Mouse (Mus musculus) ES-Bruce4 (cell line): ENCODE data around the gene 1700008O03Rik.

Experiments
- CTCF ChIP-seq: IDR thresholded peaks from one replicate; pipeline ENCODE4 v1.8.1; 2011; ENCODE audit warnings: low read depth, low read length
- EP300 ChIP-seq: IDR thresholded peaks from 2 replicates; pipeline ENCODE4 v1.6.1; 2011; ENCODE audit warnings: low read depth, low read length; ENCODE audit not compliant: insufficient read depth
- POLR2A ChIP-seq: IDR thresholded peaks from one replicate; pipeline ENCODE4 v1.8.1; 2011; ENCODE audit warnings: low read length; ENCODE audit not compliant: insufficient read depth

GRCm38 (mm10) chr7:44353601-44354340 lies 31.8 kb downstream of the 1700008O03Rik start:
- TF ChIP-seq POLR2A (no peak), CTCF (no peak), EP300 (no peak)
